Mouse (Mus musculus) effector memory CD4-positive, alpha-beta T cell, adult 5 months (primary cell): ENCODE data around the gene Lama1. TPM values are rescaled to one million over a fixed set of nuclear protein-coding genes. Genes with fewer than 3 reads are reported as not detected.

Experiments used
- polyA plus RNA-seq: library from polyadenylated mRNA; unstranded; fragments of 100-300 nt; shearing (Covaris generic); gene quantifications from one replicate; pipeline ENCODE4 v1.2.1, GENCODE M21; 2017

Lama1 gene
- not detected for polyA plus RNA-seq

DNA sequence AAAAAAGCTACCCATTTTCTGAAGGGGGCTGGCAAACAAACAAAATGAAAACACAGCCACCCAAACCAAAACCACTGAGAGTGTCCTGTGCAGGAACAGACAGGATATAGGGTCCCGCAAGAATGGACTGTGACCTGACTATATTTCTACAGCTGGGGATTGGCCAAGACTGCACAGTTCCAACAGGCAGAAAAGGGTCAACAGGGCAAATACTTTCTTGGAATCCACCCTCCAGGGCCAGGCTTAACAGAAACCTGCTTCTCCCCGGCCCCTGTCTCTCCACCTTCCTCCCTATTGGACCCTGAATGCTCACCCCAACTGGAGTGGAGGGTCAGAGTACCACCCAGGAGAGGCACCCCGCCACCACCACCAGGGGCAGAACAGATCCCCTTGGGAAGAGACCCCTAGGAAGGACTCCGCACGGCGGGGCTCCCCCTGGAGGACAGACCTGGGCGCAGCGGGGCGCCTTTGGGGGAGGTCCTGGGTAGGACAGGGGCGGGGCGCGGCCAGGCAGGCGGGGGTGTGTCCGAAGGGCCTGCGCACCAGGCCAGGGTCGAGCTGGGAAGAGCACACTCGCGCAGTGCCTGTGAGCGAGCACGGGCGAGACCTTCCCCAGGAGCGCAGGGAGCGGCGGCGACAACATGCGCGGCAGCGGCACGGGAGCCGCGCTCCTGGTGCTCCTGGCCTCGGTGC lies at the start of gene Lama1:
TSS of gene Lama1 (plus strand) at position 566 of the 693 bp plus-strand sequence.

Other genes with a start within 250 kb of the Lama1 start
- not detected for gene Lrrc30, start 64.5 kb upstream of the Lama1 start, polyA plus RNA-seq